Mouse (Mus musculus): ENCODE data around the gene Chd8. TPM values are rescaled to one million over a fixed set of nuclear protein-coding genes. Genes with fewer than 3 reads are reported as not detected.

Chd8 gene
- polyA plus RNA-seq, 1 experiment from 2014 or later = 38.0 TPM

GRCm38 (mm10) chr14:52149888-52150287 lies 107.7 kb downstream of the Chd8 start:
- H3K4me3 ChIP-seq (ENCODE audit: low read depth, low read length) = no peak overlapping the region
- no peak overlapping the region for H3K27ac ChIP-seq (ENCODE audit: low read depth, low read length)
- 60% methylated on average over 4 of the region's 4 CpGs for WGBS
- ATAC-seq (replicated peaks; ENCODE audit: low FRiP score) (no peak), DNase-seq (ENCODE audit: low spot score) (no peak)
- no peaks in the 10 kb centered on the region for H3K27me3 ChIP-seq (replicated peaks; ENCODE audit: control insufficient read depth, insufficient read depth, low read length)
- no peak overlapping the region for H3K4me2 ChIP-seq
- H3K4me1 ChIP-seq (replicated peaks; ENCODE audit: control insufficient read depth, insufficient read depth, low read length) = no peaks in the 10 kb centered on the region
- no peak overlapping the region for H3K9ac ChIP-seq (ENCODE audit: low read depth, low read length)
- no peaks in the 10 kb centered on the region for H3K36me3 ChIP-seq (ENCODE audit: control insufficient read depth, insufficient read depth, low read length)
- H3K9me3 ChIP-seq (ENCODE audit: control insufficient read depth, low read length) = no peaks in the 10 kb centered on the region

Other genes starting within 250 kb of the Chd8 start
- gene Tmem253, start 242.1 kb downstream of the Chd8 start, polyA plus RNA-seq (2014; fragmentation: Nextera tagmentation; extraction: Ambion mirVana) = 0.85 TPM in 1 of 2 replicates, not detected in the other
- gene Zfp219, start 237.0 kb downstream of the Chd8 start, polyA plus RNA-seq (2014; fragmentation: Nextera tagmentation; extraction: Ambion mirVana) = 19.8 and 21.9 TPM in 2 replicates
- gene Olfr221, start 215.3 kb downstream of the Chd8 start, polyA plus RNA-seq (2014; fragmentation: Nextera tagmentation; extraction: Ambion mirVana) = not detected in 2 replicates
- gene Hnrnpc, start 153.8 kb downstream of the Chd8 start, polyA plus RNA-seq (2014; fragmentation: Nextera tagmentation; extraction: Ambion mirVana) = 698 and 737 TPM in 2 replicates
- 103 and 111 TPM in 2 replicates for gene Rpgrip1, start 147.1 kb downstream of the Chd8 start, polyA plus RNA-seq (2014; fragmentation: Nextera tagmentation; extraction: Ambion mirVana)
- gene Supt16, start 60.4 kb downstream of the Chd8 start, polyA plus RNA-seq (2014; fragmentation: Nextera tagmentation; extraction: Ambion mirVana) = 52.1 and 58.6 TPM in 2 replicates
- 35.7 and 44.6 TPM in 2 replicates for gene Tox4, start 21.4 kb upstream of the Chd8 start, polyA plus RNA-seq (2014; fragmentation: Nextera tagmentation; extraction: Ambion mirVana)
- 9.8 and 10.6 TPM in 2 replicates for gene Rab2b, start 21.8 kb upstream of the Chd8 start, polyA plus RNA-seq (2014; fragmentation: Nextera tagmentation; extraction: Ambion mirVana)
- 44.7 and 52.2 TPM in 2 replicates for gene Mettl3, start 47.3 kb upstream of the Chd8 start, polyA plus RNA-seq (2014; fragmentation: Nextera tagmentation; extraction: Ambion mirVana)
- gene Sall2, start 71.0 kb upstream of the Chd8 start, polyA plus RNA-seq (2014; fragmentation: Nextera tagmentation; extraction: Ambion mirVana) = 9.8 and 11.6 TPM in 2 replicates
- not detected in 2 replicates for gene Olfr1513, start 98.6 kb upstream of the Chd8 start, polyA plus RNA-seq (2014; fragmentation: Nextera tagmentation; extraction: Ambion mirVana)
- not detected in 2 replicates for gene Olfr1512, start 121.4 kb upstream of the Chd8 start, polyA plus RNA-seq (2014; fragmentation: Nextera tagmentation; extraction: Ambion mirVana)
- not detected in 2 replicates for gene Olfr1511, start 139.6 kb upstream of the Chd8 start, polyA plus RNA-seq (2014; fragmentation: Nextera tagmentation; extraction: Ambion mirVana)
- not detected in 2 replicates for gene Olfr1510, start 156.6 kb upstream of the Chd8 start, polyA plus RNA-seq (2014; fragmentation: Nextera tagmentation; extraction: Ambion mirVana)
- gene Olfr1509, start 185.2 kb upstream of the Chd8 start, polyA plus RNA-seq (2014; fragmentation: Nextera tagmentation; extraction: Ambion mirVana) = not detected in 2 replicates
- gene Olfr1508, start 209.7 kb upstream of the Chd8 start, polyA plus RNA-seq (2014; fragmentation: Nextera tagmentation; extraction: Ambion mirVana) = not detected in 2 replicates
- not detected in 2 replicates for gene Olfr1507, start 238.0 kb upstream of the Chd8 start, polyA plus RNA-seq (2014; fragmentation: Nextera tagmentation; extraction: Ambion mirVana)

Measured in liver, embryonic 11.5 days (tissue).